Mouse (Mus musculus) liver, embryonic 12.5 days (tissue): Measurements from ENCODE around the gene Slc2a12. TPM values are rescaled to one million over a fixed set of nuclear protein-coding genes. Genes with fewer than 3 reads are reported as not detected.

ENCODE experiments used
- ATAC-seq: fragments of 200-750 bp; cut with Nextera tagmentation; 2 replicates; pipeline ENCODE4 v1.8.0; 2017; ENCODE audit warnings: moderate number of reproducible peaks, mild to moderate bottlenecking, moderate library complexity
- H3K27ac ChIP-seq: fragments of 300-500 bp; sonication (generic); 2 replicates; pipeline ENCODE4 v1.5.1; 2016; ENCODE audit warnings: mild to moderate bottlenecking
- H3K27me3 ChIP-seq: fragments of 300-500 bp; sonication (generic); replicated peaks from 2 replicates; pipeline ENCODE4 v1.6.1; 2016; ENCODE audit warnings: mild to moderate bottlenecking, moderate library complexity
- H3K36me3 ChIP-seq: fragments of 300-500 bp; sonication (generic); 2 replicates; pipeline ENCODE4 v1.6.1; 2016; ENCODE audit warnings: mild to moderate bottlenecking, moderate library complexity
- H3K4me1 ChIP-seq: fragments of 300-500 bp; sonication (generic); 2 replicates; pipeline ENCODE4 v1.6.1; 2016
- H3K4me2 ChIP-seq: fragments of 300-500 bp; sonication (generic); 2 replicates; pipeline ENCODE4 v1.6.1; 2016; ENCODE audit warnings: mild to moderate bottlenecking, moderate library complexity
- H3K4me3 ChIP-seq: fragments of 300-500 bp; sonication (generic); 2 replicates; pipeline ENCODE4 v1.5.1; 2016; ENCODE audit warnings: mild to moderate bottlenecking, moderate library complexity
- H3K9ac ChIP-seq: fragments of 300-500 bp; sonication (generic); 2 replicates; pipeline ENCODE4 v1.6.1; 2016; ENCODE audit warnings: mild to moderate bottlenecking, moderate library complexity
- H3K9me3 ChIP-seq: fragments of 300-500 bp; sonication (generic); replicated peaks from 2 replicates; pipeline ENCODE4 v1.6.1; 2016; ENCODE audit warnings: mild to moderate bottlenecking, moderate library complexity
- WGBS: fragments of 180-500 bp; shearing (Covaris S2); methylation state at CpG from one replicate; pipeline ENCODE4 v1.1.7; 2016; ENCODE audit not compliant: insufficient replicate concordance; 5-methylcytosine and 5-hydroxymethylcytosine counted together
- polyA plus RNA-seq: library from polyadenylated mRNA; unstranded; fragments of >200 nt; fragmentation: Nextera tagmentation; extraction: Ambion mirVana; gene quantifications from 2 replicates; pipeline ENCODE4 v1.2.1, GENCODE M21; 2016

The Slc2a12 gene
- polyA plus RNA-seq, 1 experiment from 2014 or later, result 0.24 TPM

- WGBS, result 72% methylated on average over 8 of the region's 8 CpGs
- no peak overlapping the region for H3K9ac ChIP-seq
- H3K9me3 ChIP-seq, result no peaks in the 10 kb centered on the region
- ATAC-seq, result no peak
- H3K4me2 ChIP-seq, result no peak overlapping the region
- H3K4me3 ChIP-seq, result no peak overlapping the region
- H3K4me1 ChIP-seq, result no peaks in the 10 kb centered on the region
- H3K27me3 ChIP-seq, result no peaks in the 10 kb centered on the region
- H3K27ac ChIP-seq, result no peak overlapping the region
- H3K36me3 ChIP-seq, result no peaks in the 10 kb centered on the region
Measured at GRCm38 (mm10) chr10:22674176-22674575, 29.4 kb downstream of the Slc2a12 start.

- Histone ChIP-seq H3K9ac (no peak overlapping the region), H3K4me3 (no peak overlapping the region), H3K36me3 (no peaks in the 10 kb centered on the region), H3K4me2 (no peak overlapping the region), H3K27me3 (no peaks in the 10 kb centered on the region), H3K9me3 (no peaks in the 10 kb centered on the region), H3K4me1 (no peaks in the 10 kb centered on the region), H3K27ac (no peak overlapping the region)
- ATAC-seq, result no peak
- 68% methylated on average over 13 of the region's 13 CpGs for WGBS
Measured at GRCm38 (mm10) chr10:22675848-22676630, 31.2 kb downstream of the Slc2a12 start.

- no peak for ATAC-seq
Measured at GRCm38 (mm10) chr10:22696236-22696635, 51.4 kb downstream of the Slc2a12 start.

GRCm38 (mm10) chr10:22696864-22697263 is 52.1 kb downstream of the Slc2a12 start:
- ATAC-seq, result no peak
- Histone ChIP-seq H3K27me3 (no peaks in the 10 kb centered on the region), H3K4me2 (no peak overlapping the region), H3K9ac (no peak overlapping the region), H3K4me1 (no peaks in the 10 kb centered on the region), H3K36me3 (no peaks in the 10 kb centered on the region), H3K27ac (no peak overlapping the region), H3K4me3 (no peak overlapping the region), H3K9me3 (no peaks in the 10 kb centered on the region)
- 74% methylated on average over 7 of the region's 7 CpGs for WGBS

More at GRCm38 (mm10) chr10:22696236-22696635, 51.4 kb downstream of the Slc2a12 start:
- no peaks in the 10 kb centered on the region for H3K9me3 ChIP-seq
- H3K4me2 ChIP-seq, result no peak overlapping the region
- H3K27me3 ChIP-seq, result no peaks in the 10 kb centered on the region
- no peaks in the 10 kb centered on the region for H3K4me1 ChIP-seq
- no peak overlapping the region for H3K4me3 ChIP-seq
- no peaks in the 10 kb centered on the region for H3K36me3 ChIP-seq
- 87% methylated on average over 9 of the region's 9 CpGs for WGBS
- no peak overlapping the region for H3K9ac ChIP-seq
- no peak overlapping the region for H3K27ac ChIP-seq

GRCm38 (mm10) chr10:22698158-22698953 is 53.5 kb downstream of the Slc2a12 start:
- Histone ChIP-seq H3K9ac (no peak overlapping the region), H3K27ac (no peak overlapping the region), H3K4me2 (no peak overlapping the region), H3K36me3 (peaks cover 9% of the 10 kb centered on the region), H3K9me3 (no peaks in the 10 kb centered on the region), H3K27me3 (no peaks in the 10 kb centered on the region), H3K4me1 (no peaks in the 10 kb centered on the region), H3K4me3 (no peak overlapping the region)
- WGBS, result 71% methylated on average over 9 of the region's 9 CpGs
- no peak for ATAC-seq

- Histone ChIP-seq H3K27me3 (no peaks in the 10 kb centered on the region), H3K9ac (no peak overlapping the region), H3K9me3 (no peaks in the 10 kb centered on the region), H3K4me2 (no peak overlapping the region), H3K27ac (no peak overlapping the region), H3K4me3 (no peak overlapping the region), H3K36me3 (peaks cover 18% of the 10 kb centered on the region), H3K4me1 (no peaks in the 10 kb centered on the region)
- ATAC-seq, result no peak
- WGBS, result 60% methylated on average over 19 of the region's 19 CpGs
Measured at GRCm38 (mm10) chr10:22699487-22700335, 54.9 kb downstream of the Slc2a12 start.

GRCm38 (mm10) chr10:22700773-22701172 is 56.0 kb downstream of the Slc2a12 start:
- ATAC-seq, result no peak
- no peaks in the 10 kb centered on the region for H3K27me3 ChIP-seq
- 55% methylated on average over 9 of the region's 9 CpGs for WGBS
- no peak overlapping the region for H3K4me3 ChIP-seq
- no peak overlapping the region for H3K27ac ChIP-seq
- no peak overlapping the region for H3K4me2 ChIP-seq
- peaks cover 24% of the 10 kb centered on the region for H3K36me3 ChIP-seq
- H3K4me1 ChIP-seq, result no peaks in the 10 kb centered on the region
- H3K9ac ChIP-seq, result no peak overlapping the region
- H3K9me3 ChIP-seq, result no peaks in the 10 kb centered on the region

GRCm38 (mm10) chr10:22701485-22702315 is 56.9 kb downstream of the Slc2a12 start:
- Histone ChIP-seq H3K4me1 (no peaks in the 10 kb centered on the region), H3K36me3 (peaks cover 32% of the 10 kb centered on the region), H3K4me2 (no peak overlapping the region), H3K27ac (no peak overlapping the region), H3K9me3 (no peaks in the 10 kb centered on the region), H3K4me3 (no peak overlapping the region), H3K27me3 (no peaks in the 10 kb centered on the region), H3K9ac (no peak overlapping the region)
- 76% methylated on average over 12 of the region's 12 CpGs for WGBS
- no peak for ATAC-seq

GRCm38 (mm10) chr10:22703844-22704243 is 59.0 kb downstream of the Slc2a12 start:
- Histone ChIP-seq H3K36me3 (peaks cover 54% of the 10 kb centered on the region), H3K27me3 (no peaks in the 10 kb centered on the region), H3K4me2 (no peak overlapping the region), H3K9me3 (no peaks in the 10 kb centered on the region), H3K9ac (no peak overlapping the region), H3K27ac (no peak overlapping the region), H3K4me3 (no peak overlapping the region), H3K4me1 (no peaks in the 10 kb centered on the region)
- WGBS, result 79% methylated on average over 6 of the region's 6 CpGs
- no peak for ATAC-seq

- Histone ChIP-seq H3K4me3 (no peak overlapping the region), H3K27me3 (no peaks in the 10 kb centered on the region), H3K9ac (no peak overlapping the region), H3K4me2 (no peak overlapping the region), H3K36me3 (peaks cover 67% of the 10 kb centered on the region), H3K4me1 (no peaks in the 10 kb centered on the region), H3K27ac (no peak overlapping the region), H3K9me3 (no peaks in the 10 kb centered on the region)
- no peak for ATAC-seq
- WGBS, result 83% methylated on average over 7 of the region's 7 CpGs
Measured at GRCm38 (mm10) chr10:22708190-22708843, 63.5 kb downstream of the Slc2a12 start.
